Mouse (Mus musculus) thymus, adult 2 months (tissue): Measurements from ENCODE around the gene 6030458C11Rik. TPM values are rescaled to one million over a fixed set of nuclear protein-coding genes. Genes with fewer than 3 reads are reported as not detected.

ENCODE experiments used
- DNase-seq: peaks from one replicate; pipeline ENCODE4 v3.0.0; 2021
- H3K27ac ChIP-seq: fragments of 200-500 bp; 2 replicates; pipeline ENCODE4 v1.5.1; 2012; ENCODE audit warnings: low read length, control low read depth; ENCODE audit not compliant: control insufficient read depth, insufficient read depth
- H3K27me3 ChIP-seq: fragments of 200-500 bp; 2 replicates; pipeline ENCODE4 v1.6.1; 2012; ENCODE audit warnings: mild to moderate bottlenecking, low read length, moderate library complexity, mixed read lengths; ENCODE audit not compliant: control insufficient read depth, insufficient read depth
- H3K36me3 ChIP-seq: fragments of 200-500 bp; 2 replicates; pipeline ENCODE4 v1.6.1; 2012; ENCODE audit warnings: mild to moderate bottlenecking, low read length, moderate library complexity; ENCODE audit not compliant: control insufficient read depth, insufficient read depth
- H3K4me1 ChIP-seq: fragments of 200-500 bp; replicated peaks from 2 replicates; pipeline ENCODE4 v1.6.1; 2012; ENCODE audit warnings: low read length; ENCODE audit not compliant: control insufficient read depth, insufficient read depth
- H3K4me3 ChIP-seq: fragments of 200-500 bp; 2 replicates; pipeline ENCODE4 v1.5.1; 2012; ENCODE audit warnings: mild to moderate bottlenecking, low read length, control low read depth, moderate library complexity; ENCODE audit not compliant: control insufficient read depth, insufficient read depth
- CTCF ChIP-seq: fragments of 200-500 bp; IDR thresholded peaks from 2 replicates; pipeline ENCODE4 v1.5.1; 2012; ENCODE audit warnings: mild to moderate bottlenecking, control low read depth, low read length, moderate library complexity, borderline replicate concordance; ENCODE audit not compliant: control insufficient read depth, poor library complexity, insufficient read depth; ENCODE audit errors: extremely low read depth
- POLR2A ChIP-seq: fragments of 200-500 bp; IDR thresholded peaks from 2 replicates; pipeline ENCODE4 v1.6.1; 2012; ENCODE audit warnings: mild to moderate bottlenecking, low read length, control low read depth, moderate library complexity; ENCODE audit not compliant: control insufficient read depth, poor library complexity, insufficient read depth; ENCODE audit errors: extremely low read depth
- WGBS: fragments of 180-500 bp; shearing (Covaris S2); methylation state at CpG from one replicate; pipeline ENCODE4 v1.1.7; 2018; 5-methylcytosine and 5-hydroxymethylcytosine counted together
- polyA plus RNA-seq: library from polyadenylated mRNA; depleted of rRNA; stranded (reverse); fragments of >200 nt; gene quantifications from 2 replicates; pipeline ENCODE4 v1.2.3, GENCODE M21; 2012; rRNA removed

Gene 6030458C11Rik
- polyA plus RNA-seq, 1 experiment = 13.5 TPM

DNA sequence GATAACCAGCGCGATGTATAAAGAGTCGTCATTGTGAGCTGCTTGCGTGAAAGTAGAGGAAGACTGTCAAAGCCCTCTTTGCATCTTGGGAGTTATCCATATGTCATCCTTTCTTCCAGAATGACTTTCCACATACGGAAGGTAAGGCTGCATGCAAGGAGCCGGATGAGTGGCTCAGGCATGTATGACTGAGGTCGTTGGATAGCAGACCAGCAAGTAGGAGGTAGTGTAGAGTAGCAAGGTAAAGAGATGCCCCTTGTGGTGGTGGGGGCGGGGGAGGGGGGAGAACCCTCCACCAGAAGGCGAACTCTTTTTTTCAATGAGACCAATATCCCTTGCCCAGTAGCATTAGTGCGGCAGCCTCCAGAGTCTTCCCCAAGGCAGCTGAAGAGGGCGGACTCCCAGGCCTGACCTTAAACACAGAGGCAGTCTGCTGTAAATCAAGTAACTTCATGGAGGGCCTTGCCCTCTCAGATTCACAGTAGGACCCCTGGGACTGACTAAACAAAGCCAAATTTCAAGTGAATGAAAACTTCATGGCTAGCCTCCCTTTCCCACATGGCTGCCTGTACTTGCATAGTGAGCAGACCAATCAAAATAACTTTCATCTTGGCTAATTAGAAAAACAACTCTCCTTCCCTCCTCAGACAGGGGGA is 62.1 kb downstream of the 6030458C11Rik start:
- no peak for DNase-seq
- Histone ChIP-seq H3K36me3 (no peaks in the 10 kb centered on the region), H3K27ac (no peak overlapping the region), H3K4me3 (no peak overlapping the region), H3K27me3 (no peaks in the 10 kb centered on the region), H3K4me1 (no peaks in the 10 kb centered on the region)
- 90% methylated on average over 11 of the region's 11 CpGs for WGBS
- TF ChIP-seq CTCF (no peak), POLR2A (no peak)

DNA sequence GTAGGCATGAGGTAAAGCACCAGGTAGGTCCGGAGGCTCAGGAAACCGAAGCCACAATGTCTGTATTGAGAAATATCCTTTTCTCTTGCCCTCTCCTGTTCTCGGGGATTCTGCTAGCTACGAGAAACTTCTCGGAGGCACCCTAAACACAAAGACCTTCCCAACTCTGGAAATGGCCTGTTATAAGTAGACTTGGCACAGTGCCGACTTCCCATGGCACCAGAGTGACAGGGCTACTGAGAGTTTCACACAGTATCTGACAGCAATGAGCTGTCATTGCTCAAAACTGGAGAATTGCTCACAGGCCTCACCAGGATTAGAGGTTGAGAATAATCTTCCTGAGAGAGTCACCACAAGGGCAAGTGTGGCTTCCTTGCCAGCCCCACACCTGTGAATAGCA is 63.7 kb downstream of the 6030458C11Rik start:
- H3K27me3 ChIP-seq = no peaks in the 10 kb centered on the region
- no peaks in the 10 kb centered on the region for H3K36me3 ChIP-seq
- no peak overlapping the region for H3K4me3 ChIP-seq
- no peaks in the 10 kb centered on the region for H3K4me1 ChIP-seq
- no peak overlapping the region for H3K27ac ChIP-seq
- DNase-seq = no peak
- no peak for TF ChIP-seq POLR2A
- TF ChIP-seq CTCF = no peak
- 91% methylated on average over 6 of the region's 6 CpGs for WGBS

DNA sequence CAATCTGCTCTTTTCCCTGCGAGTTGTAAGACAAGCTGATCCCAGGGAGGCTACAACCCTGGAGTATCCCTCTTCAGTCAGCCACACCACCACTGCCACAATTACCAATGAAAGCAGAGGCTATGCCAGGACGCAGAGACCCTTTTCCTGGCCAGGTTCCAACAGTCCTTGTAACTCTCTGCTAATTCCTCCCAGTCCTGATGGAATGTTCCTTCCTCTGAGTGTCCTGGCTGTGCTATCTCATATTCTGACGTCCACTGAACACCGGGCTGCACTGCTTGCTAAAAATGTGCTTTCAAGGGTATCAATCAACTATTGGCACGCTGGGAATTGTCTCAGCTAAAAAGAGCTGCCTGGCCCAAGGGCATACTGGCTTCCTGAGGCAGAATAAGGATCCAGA is 66.0 kb downstream of the 6030458C11Rik start:
- DNase-seq = no peak
- H3K27ac ChIP-seq = no peak overlapping the region

More for the DNA sequence above, 66.0 kb downstream of the 6030458C11Rik start:
- Histone ChIP-seq H3K27me3 (no peaks in the 10 kb centered on the region), H3K36me3 (no peaks in the 10 kb centered on the region), H3K4me3 (no peak overlapping the region), H3K4me1 (no peaks in the 10 kb centered on the region)
- TF ChIP-seq CTCF = no peak
- no peak for TF ChIP-seq POLR2A
- 83% methylated on average over 5 of the region's 5 CpGs for WGBS

Other genes starting within 250 kb of the 6030458C11Rik start
- 3.1 and 4.2 TPM in 2 replicates for gene Pdzd2, start 84.7 kb downstream of the 6030458C11Rik start, polyA plus RNA-seq
- 19.5 and 22.0 TPM in 2 replicates for gene Drosha, start 166 bp upstream of the 6030458C11Rik start, polyA plus RNA-seq